Mouse (Mus musculus): ENCODE data around the gene Rps19. TPM values are rescaled to one million over a fixed set of nuclear protein-coding genes. Genes with fewer than 3 reads are reported as not detected.
"Not testable (repeated sequence)": the region's sequence is repeated elsewhere in the genome, so short reads cannot be mapped to it uniquely, and the experiment has no call there.

Rps19 gene
- total RNA-seq, 2 experiments from 2014 or later: 756 to 1,909 TPM

GRCm38 (mm10) chr7:24869532-24870165 is 14.5 kb upstream of the Rps19 start, which contains the start of the genes Lypd4 and Dmrtc2:
TSS of gene Lypd4 (minus strand) at chr7:24869941.
TSS of gene Dmrtc2 (plus strand) at chr7:24870057.
- ATAC-seq (ENCODE audit: poor library complexity, severe bottlenecking): no peak

GRCm38 (mm10) chr7:24877588-24877987 is 6.6 kb upstream of the Rps19 start:
- ATAC-seq (ENCODE audit: poor library complexity, severe bottlenecking): no peak

GRCm38 (mm10) chr7:24879620-24880019 is 4.6 kb upstream of the Rps19 start:
- ATAC-seq (ENCODE audit: poor library complexity, severe bottlenecking): no peak

GRCm38 (mm10) chr7:24882416-24883199 is 1.6 kb upstream of the Rps19 start:
- ATAC-seq (ENCODE audit: poor library complexity, severe bottlenecking): no peak

GRCm38 (mm10) chr7:24884693-24885291 is 621 bp downstream of the Rps19 start:
- no peak for ATAC-seq (ENCODE audit: poor library complexity, severe bottlenecking)

- no peak for ATAC-seq (ENCODE audit: poor library complexity, severe bottlenecking)
Measured at GRCm38 (mm10) chr7:24885468-24886307, 1.5 kb downstream of the Rps19 start.

- ATAC-seq (ENCODE audit: poor library complexity, severe bottlenecking): no peak
Measured at GRCm38 (mm10) chr7:24886308-24886633, 2.1 kb downstream of the Rps19 start.

GRCm38 (mm10) chr7:24887096-24887495 is 2.9 kb downstream of the Rps19 start:
- ATAC-seq (ENCODE audit: poor library complexity, severe bottlenecking): no peak

GRCm38 (mm10) chr7:24889431-24890220 is 5.5 kb downstream of the Rps19 start:
- no peak for ATAC-seq (ENCODE audit: poor library complexity, severe bottlenecking)

- ATAC-seq (ENCODE audit: poor library complexity, severe bottlenecking): peak; percentile 99
Measured at GRCm38 (mm10) chr7:24890281-24891216, 6.4 kb downstream of the Rps19 start.

- no peak for ATAC-seq (ENCODE audit: poor library complexity, severe bottlenecking)
Measured at GRCm38 (mm10) chr7:24891241-24892124, 7.3 kb downstream of the Rps19 start.

GRCm38 (mm10) chr7:24892125-24892583 is 8.0 kb downstream of the Rps19 start:
- no peak for ATAC-seq (ENCODE audit: poor library complexity, severe bottlenecking)

GRCm38 (mm10) chr7:24895749-24896148 is 11.6 kb downstream of the Rps19 start:
- not testable (repeated sequence) for ATAC-seq (ENCODE audit: poor library complexity, severe bottlenecking)

GRCm38 (mm10) chr7:24896269-24896668 is 12.1 kb downstream of the Rps19 start:
- no peak for ATAC-seq (ENCODE audit: poor library complexity, severe bottlenecking)

GRCm38 (mm10) chr7:24897224-24897623 is 13.1 kb downstream of the Rps19 start, which contains the start of gene Cd79a:
TSS of gene Cd79a (plus strand) at chr7:24897381.
- no peak for ATAC-seq (ENCODE audit: poor library complexity, severe bottlenecking)

- no peak for ATAC-seq (ENCODE audit: poor library complexity, severe bottlenecking)
Measured at GRCm38 (mm10) chr7:24897959-24898358, 13.8 kb downstream of the Rps19 start.

GRCm38 (mm10) chr7:24901114-24901513 is 16.9 kb downstream of the Rps19 start:
- ATAC-seq (ENCODE audit: poor library complexity, severe bottlenecking): no peak

- peak; percentile 22 for ATAC-seq (ENCODE audit: poor library complexity, severe bottlenecking)
Measured at GRCm38 (mm10) chr7:24901842-24902241, 17.7 kb downstream of the Rps19 start.

All from megakaryocyte, adult 5-6 weeks (primary cell).